Mouse (Mus musculus) gastrocnemius, adult 18-20 months (tissue): Measurements from ENCODE around the gene Cenpp. TPM values are rescaled to one million over a fixed set of nuclear protein-coding genes. Genes with fewer than 3 reads are reported as not detected.

Experiments used
- DNase-seq: peaks from one replicate; pipeline ENCODE4 v3.0.0; 2021; ENCODE audit warnings: low spot score
- total RNA-seq, 2 experiments: library from RNA; stranded (reverse); gene quantifications; 2 replicates each; pipeline ENCODE4 v1.2.3; 2021

Cenpp gene
- total RNA-seq, 2 experiments from 2014 or later = 1.1 to 1.3 TPM

DNA sequence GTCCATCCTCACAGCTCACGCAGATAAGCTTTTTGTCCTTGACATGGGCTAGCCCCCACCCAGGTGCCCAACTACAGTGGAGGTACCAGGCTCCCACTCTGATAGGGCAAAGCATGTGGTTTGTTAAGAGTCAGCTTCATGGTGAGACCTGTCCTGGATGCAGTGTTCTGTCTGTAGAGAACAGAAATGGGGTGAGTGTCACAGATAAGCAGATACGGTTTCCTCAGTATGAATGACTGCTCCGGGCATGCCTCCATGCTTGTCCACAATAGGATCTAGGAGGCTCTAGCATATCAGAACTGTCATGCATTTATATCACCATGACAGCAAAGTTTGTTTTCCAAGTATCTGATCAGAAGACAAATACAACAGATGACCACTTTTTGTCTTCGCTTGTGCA is 186.7 kb downstream of the Cenpp start:
- no peak for DNase-seq

DNA sequence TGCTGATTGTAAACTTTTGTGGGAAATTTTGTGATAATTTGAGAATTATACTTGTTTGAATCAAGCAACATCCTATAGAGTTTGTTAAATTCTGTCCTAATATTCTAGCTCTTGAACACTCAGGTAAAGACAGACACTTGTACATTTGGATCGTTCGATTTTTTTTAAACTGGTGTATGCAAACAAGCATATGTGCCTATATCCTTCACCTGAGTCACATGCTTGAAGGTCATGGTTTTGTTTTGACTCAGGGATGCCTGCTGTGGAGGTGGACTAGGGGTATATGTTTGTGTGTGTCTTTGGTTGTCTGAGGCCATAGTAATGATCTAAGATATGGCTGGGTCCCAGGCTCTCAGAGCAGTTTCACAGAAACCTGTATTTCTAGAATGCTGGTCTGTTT is 189.7 kb downstream of the Cenpp start:
- DNase-seq = no peak

DNA sequence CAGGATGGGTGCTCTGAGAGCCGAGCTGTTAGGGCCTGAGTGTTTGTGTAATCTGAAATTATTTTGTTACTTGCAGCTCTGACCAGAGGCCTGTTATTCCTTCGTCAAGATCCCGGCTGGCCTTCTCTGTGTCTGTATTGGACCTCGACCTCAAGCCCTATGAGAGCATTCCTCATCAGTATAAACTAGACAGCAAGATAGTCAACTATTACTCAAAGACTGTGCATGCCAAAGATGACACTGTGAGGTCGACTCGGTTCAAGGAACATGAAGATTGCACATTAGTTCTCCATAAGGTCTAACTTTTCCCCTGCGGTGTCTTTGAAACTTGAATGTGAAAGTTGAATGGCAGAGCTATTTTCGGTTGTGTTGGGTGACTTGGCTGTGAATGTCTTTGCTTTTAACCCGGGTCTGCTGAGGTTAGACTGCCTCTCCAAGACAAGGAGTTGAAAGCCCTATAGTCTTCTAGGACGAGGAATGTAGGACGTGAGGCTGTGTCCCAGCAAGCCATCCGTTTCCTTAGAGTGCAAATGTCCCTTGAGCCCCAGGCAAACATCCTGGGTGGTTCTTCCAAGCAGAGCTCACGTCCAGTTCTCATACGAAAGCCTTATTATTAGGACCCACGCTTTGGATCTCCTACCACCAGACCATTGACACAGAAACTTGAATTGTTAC is 191.0 kb downstream of the Cenpp start:
- peak; percentile 56 for DNase-seq

DNA sequence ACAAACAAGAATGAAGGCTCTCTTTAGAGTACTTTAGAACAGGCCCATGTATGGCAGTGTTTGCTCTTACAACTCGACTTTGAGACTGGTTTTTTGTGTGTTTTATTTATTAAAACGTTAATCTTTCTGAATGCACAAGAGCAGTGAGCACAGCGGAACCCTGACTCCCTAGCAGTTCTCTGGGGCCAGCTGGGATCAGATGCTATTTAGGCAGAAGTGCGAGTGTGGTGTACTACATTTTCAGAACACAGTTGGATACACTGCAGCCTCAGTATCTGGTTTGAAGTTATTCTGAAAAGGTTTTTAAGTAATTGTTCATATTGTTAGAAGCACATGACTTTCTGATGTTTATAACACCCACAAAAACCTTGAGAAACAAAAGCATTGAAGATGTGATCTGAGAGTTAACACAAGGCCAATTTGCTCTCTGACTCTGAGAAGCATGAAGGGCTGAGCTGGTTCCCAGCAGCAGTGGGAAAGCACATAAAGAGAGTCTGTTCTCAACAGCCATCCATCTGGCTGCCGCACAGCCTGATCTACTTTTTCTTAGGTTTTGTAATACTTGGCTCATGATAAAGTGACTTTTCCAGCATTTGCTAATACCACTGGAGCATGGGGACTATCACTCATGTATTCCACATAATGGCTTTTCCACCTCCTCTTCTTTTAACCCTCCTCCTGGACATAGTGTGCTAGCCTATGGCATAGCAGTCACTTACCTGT is 191.7 kb downstream of the Cenpp start:
- DNase-seq = peak; percentile 67

DNA sequence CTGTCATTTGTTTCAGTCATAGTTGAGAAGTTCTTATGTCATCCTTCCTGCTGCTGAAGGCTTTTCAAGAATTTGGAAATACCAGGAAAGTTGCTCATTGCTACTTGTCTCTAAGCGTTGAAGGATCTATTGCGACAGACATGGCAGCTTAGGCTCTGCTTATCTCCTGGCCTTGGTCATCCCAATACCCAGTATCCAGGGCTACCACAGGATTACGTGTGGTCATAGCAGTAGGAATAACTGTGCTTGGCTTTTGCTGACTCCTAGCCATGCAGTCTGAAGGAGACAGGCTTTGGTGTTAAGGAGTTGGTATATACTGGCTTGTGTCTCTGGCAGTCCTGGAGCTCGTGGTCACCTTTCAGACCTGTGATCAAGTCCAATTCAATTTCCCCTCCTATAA is 192.3 kb downstream of the Cenpp start:
- no peak for DNase-seq

DNA sequence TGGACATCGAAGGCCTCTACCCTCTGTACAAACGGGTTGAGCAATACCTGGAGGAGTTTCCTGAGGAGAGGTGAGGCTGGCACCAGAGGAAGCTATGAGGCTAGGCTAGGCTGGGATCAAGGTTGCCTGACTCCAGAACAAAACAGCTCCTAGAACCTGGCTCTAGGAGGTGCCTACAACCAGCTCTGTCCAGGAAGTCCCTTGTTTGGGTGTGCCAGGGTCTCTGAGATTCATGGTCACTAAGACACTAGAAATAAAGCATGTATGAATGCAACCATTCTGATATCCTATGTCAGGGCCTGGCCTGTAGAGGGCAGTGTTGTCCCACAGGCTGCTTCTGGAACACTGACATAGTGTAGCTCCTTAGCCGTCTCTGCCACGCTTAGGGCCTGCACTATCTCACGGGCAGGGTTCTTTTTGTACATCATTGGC is 203.3 kb downstream of the Cenpp start:
- DNase-seq = peak; percentile 88

DNA sequence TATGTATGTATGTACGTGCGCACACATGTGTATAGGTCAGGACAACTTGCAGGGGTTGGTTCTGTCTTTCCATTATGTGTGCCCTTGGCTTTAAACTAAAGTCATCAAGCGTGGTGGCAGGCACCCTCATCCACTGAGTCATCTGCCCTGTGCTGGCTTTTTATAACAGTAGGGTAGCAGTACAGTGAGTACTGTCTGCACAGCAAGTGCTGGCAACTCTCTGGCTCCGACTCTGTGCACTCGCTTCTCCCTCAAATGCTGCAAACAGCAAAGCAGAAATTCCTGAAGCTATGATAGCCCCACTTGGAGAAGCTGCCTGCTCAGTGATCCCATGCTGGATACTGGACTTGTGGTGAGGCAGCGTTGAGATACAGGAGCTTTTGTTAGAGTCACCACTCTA is 208.1 kb downstream of the Cenpp start:
- no peak for DNase-seq

DNA sequence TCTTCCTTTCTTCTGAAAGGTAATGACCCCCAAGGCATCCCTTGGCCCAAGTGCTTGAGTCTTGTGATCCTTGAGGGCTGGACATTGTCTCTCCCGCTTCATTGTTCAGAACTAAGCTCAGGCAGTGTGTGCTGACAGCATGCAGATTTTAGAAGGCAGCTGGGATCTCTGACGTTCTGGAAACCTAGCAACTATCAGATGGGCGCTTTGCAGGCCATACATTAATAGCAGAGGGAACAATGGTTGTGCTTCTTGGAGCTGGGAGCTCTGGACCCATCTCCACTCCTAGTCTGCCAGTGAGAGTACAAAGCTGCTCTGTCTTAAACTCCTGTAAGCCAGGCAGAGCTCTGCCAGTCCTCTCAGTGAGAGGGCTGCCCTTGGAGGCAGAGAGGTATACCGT is 216.4 kb downstream of the Cenpp start:
- DNase-seq = no peak

DNA sequence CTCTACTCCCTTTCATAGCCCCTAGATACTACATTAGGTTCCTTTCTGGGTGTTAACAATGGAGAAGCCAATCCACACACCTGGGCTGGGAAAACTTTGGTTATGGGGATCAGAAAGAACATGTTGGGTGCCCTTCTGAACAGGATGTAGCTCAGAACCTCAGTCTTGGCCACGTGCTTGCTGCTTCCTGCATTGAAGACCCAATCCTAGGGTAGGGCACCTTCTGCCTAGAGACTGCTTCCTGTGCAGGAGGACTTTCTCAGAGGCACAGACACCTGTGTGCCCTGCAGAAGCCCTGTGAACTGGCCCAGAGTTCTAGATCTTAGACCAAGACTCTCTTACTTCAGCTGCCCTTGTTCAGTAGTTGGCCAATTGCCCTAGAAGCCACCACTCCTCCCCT is 216.8 kb downstream of the Cenpp start:
- no peak for DNase-seq

DNA sequence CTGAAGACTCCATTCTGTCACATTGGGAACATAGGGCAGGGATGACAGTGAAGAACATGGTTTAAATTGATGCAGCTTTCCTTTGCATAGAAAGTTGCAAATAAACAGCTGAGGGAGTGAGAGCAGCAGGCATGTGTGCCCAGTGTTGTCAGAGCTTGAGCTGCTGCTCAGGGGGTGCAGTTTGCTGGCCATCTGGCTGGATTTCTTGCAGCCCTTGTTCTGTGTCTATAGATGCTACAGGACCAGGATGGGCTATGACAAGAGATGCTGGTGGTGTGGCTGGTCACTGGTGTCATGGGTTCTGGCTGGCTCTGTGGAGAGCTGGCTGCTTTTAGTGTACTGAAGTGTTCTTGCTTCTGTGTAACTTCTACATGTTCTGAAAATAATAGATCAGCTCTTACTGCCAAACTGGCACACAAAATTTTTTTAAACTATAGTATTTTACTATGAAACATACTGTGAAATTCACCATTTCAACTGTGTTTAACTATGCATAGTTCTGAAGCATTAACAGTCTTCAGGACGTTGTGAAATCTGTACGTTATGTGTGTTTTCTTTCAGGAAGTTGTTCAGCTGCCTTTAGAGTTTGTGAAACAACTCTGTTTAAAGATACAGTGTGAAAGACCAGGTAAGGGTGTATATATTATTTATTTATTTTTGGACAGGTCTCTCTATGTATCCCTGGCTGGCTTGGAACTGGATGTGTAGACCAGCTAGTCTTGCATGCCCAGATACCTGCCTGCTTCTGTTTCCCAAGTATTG is 219.1 kb downstream of the Cenpp start:
- no peak for DNase-seq

DNA sequence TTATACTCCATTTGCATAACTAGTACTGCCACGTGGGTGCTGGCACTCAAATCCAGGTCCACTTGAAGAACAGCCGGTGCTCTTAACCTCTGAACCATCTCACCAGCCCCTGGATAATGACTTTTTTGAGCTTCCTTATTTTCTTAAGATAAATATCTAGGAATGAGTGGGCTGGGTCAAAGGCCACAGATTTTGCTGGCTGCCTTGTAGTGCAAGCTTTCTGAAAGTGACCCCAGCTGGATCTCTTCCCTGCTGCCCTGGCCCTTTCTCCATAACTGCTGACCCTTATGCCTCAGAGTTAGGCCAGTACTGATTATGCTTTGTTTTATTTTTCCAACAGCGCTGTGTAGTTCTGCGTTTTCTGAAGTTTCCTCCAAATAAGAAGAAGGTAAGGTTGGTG is 222.1 kb downstream of the Cenpp start:
- no peak for DNase-seq

DNA sequence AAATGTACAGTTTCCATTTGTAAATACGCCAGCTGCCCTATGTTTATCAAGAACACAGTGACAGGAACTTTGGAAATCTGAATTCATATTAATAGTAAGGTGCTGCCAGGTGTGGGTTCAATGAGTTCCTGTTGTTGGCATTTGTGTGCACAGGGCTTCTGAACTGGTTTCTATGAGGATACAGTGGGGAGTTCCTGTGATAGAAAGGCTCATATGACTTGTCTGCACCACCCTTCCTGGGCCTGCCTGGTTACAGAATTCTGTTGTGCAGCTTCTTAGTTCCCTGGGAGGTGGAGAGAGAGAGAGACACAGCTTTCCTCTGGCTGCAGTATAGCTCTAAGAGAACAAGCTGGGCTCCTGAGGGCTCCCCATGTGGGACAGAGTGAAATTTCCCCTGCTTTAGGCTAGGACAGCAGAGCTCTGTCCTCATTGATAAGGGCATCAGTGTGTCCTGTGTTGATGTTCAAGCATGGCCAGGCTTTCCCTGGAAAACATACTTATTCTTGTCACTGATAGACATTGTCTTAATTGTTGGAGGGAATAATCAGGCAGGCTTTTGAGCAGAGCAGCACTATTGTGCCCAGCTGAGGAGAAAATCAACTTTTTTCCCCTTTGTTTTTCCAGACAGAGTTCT is 224.4 kb downstream of the Cenpp start:
- DNase-seq = no peak

DNA sequence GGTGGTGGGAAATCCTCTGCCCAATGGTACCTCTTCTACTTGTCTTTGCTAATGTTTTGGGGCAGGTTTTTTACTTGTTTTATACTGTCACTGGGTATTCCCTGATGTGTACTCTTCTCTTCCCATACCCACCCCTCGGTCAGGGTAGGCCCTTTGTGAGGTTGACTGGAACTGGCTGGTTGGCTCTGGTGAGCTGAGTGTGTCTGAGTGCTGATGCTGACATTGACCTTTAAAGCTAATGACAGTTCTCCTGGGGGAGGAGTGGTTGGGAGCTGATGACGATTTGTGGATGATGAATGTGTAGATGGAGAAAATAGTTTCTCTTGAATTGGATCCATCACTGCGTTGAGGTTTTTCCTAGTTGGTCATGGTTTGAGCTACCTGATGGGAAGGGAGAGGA is 225.8 kb downstream of the Cenpp start:
- DNase-seq = no peak

DNA sequence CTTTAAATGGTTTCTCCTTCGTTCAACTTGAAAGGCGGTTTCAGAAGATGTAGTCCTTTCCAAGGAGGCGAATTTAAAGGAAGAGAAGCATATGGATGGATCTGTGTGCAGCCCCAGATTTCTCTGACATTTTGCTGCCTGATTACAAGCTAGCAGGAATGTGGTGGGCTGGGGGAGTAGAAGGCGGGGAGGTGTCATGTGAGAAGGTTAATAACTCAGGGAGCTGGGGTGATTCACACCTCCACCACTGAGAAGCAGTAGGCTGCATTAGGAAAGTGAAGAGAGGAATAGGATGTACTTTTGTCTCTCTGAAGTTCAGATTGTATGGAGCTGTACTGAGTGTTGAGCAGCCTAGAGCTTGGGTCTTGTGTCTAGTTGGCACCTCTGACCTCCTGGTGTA is 230.6 kb downstream of the Cenpp start:
- no peak for DNase-seq

DNA sequence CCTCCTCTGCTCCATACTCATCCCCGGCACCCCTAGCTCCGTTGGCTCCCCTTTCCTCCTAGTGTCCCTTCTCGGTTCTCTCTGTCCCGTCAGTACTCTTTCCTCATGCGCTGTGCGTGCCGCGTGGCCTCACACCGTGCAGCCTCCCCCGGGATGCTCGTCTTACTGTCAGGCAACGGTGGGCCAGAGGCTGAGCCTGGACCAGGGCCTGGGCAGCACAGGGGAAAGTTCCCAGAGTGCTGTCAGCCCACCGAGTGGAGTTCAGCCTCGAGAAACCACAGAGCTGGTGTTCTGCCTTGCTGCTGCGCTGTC is 231.0 kb downstream of the Cenpp start:
- peak; percentile 10 for DNase-seq

DNA sequence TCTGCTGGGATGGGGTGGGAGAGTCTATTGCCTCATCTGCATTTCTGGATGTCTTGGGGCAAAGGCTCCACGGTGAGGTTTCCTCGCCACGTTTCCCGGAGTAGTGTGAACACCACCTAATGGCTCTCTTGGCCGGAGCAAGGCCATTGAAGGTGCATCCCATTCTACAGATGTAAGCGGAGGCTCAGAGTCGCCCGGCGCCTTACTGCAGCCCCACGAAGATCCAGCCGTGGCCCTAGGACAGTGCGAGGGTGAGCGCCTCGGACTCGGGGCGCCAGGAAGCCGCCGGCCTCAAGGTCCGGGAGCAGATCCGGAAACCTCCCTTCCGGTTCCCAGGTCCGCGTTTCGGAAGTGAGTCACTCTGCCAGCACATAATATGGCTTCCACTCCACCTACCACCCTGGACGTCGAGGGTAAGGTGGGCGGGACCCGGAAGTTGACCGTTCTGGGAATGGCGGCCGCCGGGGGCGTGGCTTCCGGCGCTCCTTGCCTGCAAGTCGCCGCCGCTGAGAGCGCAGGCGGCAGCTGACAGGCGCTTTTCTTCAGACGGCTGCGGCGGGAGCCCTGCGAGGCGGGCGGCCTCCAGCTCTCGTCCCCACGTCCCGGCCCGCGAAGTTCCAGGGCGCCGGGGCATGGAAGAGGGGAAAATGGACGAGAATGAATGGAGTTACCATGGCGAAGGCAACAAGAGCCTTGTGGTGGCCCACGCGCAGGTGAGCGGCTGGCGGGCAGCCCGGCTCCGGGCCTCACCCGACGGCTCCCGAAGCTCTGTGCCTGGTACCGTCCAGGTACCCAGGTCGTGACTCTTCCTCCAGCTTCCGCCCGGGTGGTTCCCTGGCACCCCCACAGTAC is 231.6 kb downstream of the Cenpp start, which contains the start of gene Ippk:
TSS of gene Ippk (plus strand) at position 496 of the 852 bp plus-strand sequence.
- peak; percentile 97 for DNase-seq

Other genes with a start within 250 kb of the Cenpp start
- gene Ippk, start 231.5 kb downstream of the Cenpp start, total RNA-seq = 1 to 10 TPM; 5.9 to 6.6 TPM
- 1 to 10 TPM; 1.4 to 1.6 TPM for gene Tes3-ps, start 159.5 kb downstream of the Cenpp start, total RNA-seq
- gene Ecm2, start 148.0 kb downstream of the Cenpp start, total RNA-seq = 1 to 10 TPM; 6.7 to 9.3 TPM
- gene Aspn, start 108.3 kb downstream of the Cenpp start, total RNA-seq = 10 to 100 TPM in 1 of 2 experiments, 1 to 10 TPM in 1; 7.6 to 14.9 TPM
- gene Omd, start 70.3 kb downstream of the Cenpp start, total RNA-seq = 1 to 10 TPM in 1 of 2 experiments, under 1 TPM in 1; 0.82 to 2.1 TPM
- 10 to 100 TPM; 18.4 to 31.0 TPM for gene Ogn, start 44.7 kb downstream of the Cenpp start, total RNA-seq
- 10 to 100 TPM; 13.7 to 15.5 TPM for gene Nol8, start 293 bp upstream of the Cenpp start, total RNA-seq
- gene Iars, start 29.3 kb upstream of the Cenpp start, total RNA-seq = 10 to 100 TPM; 63.8 to 72.6 TPM
- gene Gm30302, start 146.2 kb upstream of the Cenpp start, total RNA-seq = not detected